Mouse (Mus musculus) splenic B cell, adult 2 months (primary cell): ENCODE measurements around the gene Skida1.

Experiments used
- DNase-seq: peaks from one replicate; pipeline ENCODE4 v3.0.0-alpha.2; 2011; ENCODE audit warnings: low read depth, low spot score
- H3K27me3 ChIP-seq: 2 replicates; pipeline ENCODE4 v1.6.1; 2012; ENCODE audit warnings: mild to moderate bottlenecking, low read length, moderate library complexity, mixed read lengths; ENCODE audit not compliant: control insufficient read depth, poor library complexity, insufficient read depth, severe bottlenecking
- H3K36me3 ChIP-seq: 2 replicates; pipeline ENCODE4 v1.6.1; 2012; ENCODE audit warnings: mild to moderate bottlenecking, low read length, moderate library complexity, mixed read lengths; ENCODE audit not compliant: control insufficient read depth, poor library complexity, insufficient read depth, severe bottlenecking

Gene Skida1

GRCm38 (mm10) chr2:18025781-18026115, 23.1 kb downstream of the Skida1 start:
- Histone ChIP-seq H3K27me3 (peaks cover 2% of the 10 kb centered on the region; the same call in 1 of the 2 replicates), H3K36me3 (no peaks in the 10 kb centered on the region)
- DNase-seq: no peak

GRCm38 (mm10) chr2:18025116-18025515, 23.7 kb downstream of the Skida1 start:
- no peak for DNase-seq
- peaks cover 2% of the 10 kb centered on the region; the same call in 1 of the 2 replicates for H3K27me3 ChIP-seq

GRCm38 (mm10) chr2:18022886-18023285, 26.0 kb downstream of the Skida1 start:
- no peaks in the 10 kb centered on the region; the same call in 1 of the 2 replicates for H3K27me3 ChIP-seq
- DNase-seq: no peak

More at GRCm38 (mm10) chr2:18025116-18025515, 23.7 kb downstream of the Skida1 start:
- H3K36me3 ChIP-seq: no peaks in the 10 kb centered on the region

GRCm38 (mm10) chr2:18019122-18019521, 29.7 kb downstream of the Skida1 start:
- DNase-seq: no peak
- Histone ChIP-seq H3K36me3 (no peaks in the 10 kb centered on the region), H3K27me3 (no peaks in the 10 kb centered on the region)

More at GRCm38 (mm10) chr2:18022886-18023285, 26.0 kb downstream of the Skida1 start:
- H3K36me3 ChIP-seq: no peaks in the 10 kb centered on the region

- no peaks in the 10 kb centered on the region for H3K36me3 ChIP-seq
- DNase-seq: no peak
- H3K27me3 ChIP-seq: no peaks in the 10 kb centered on the region
Observed at GRCm38 (mm10) chr2:18017321-18017720, 31.5 kb downstream of the Skida1 start.

- DNase-seq: no peak
- H3K27me3 ChIP-seq: no peaks in the 10 kb centered on the region
- no peaks in the 10 kb centered on the region for H3K36me3 ChIP-seq
Observed at GRCm38 (mm10) chr2:18016639-18017038, 32.2 kb downstream of the Skida1 start.

GRCm38 (mm10) chr2:18015581-18015980, 33.3 kb downstream of the Skida1 start:
- Histone ChIP-seq H3K27me3 (no peaks in the 10 kb centered on the region), H3K36me3 (no peaks in the 10 kb centered on the region)
- DNase-seq: no peak

- no peak for DNase-seq
- H3K36me3 ChIP-seq: no peaks in the 10 kb centered on the region
- H3K27me3 ChIP-seq: no peaks in the 10 kb centered on the region
Observed at GRCm38 (mm10) chr2:18012866-18013265, 36.0 kb downstream of the Skida1 start.

GRCm38 (mm10) chr2:18011226-18011625, 37.6 kb downstream of the Skida1 start:
- Histone ChIP-seq H3K36me3 (no peaks in the 10 kb centered on the region), H3K27me3 (no peaks in the 10 kb centered on the region)
- no peak for DNase-seq

GRCm38 (mm10) chr2:18005137-18005536, 43.7 kb downstream of the Skida1 start:
- Histone ChIP-seq H3K27me3 (no peaks in the 10 kb centered on the region), H3K36me3 (no peaks in the 10 kb centered on the region)
- DNase-seq: no peak

GRCm38 (mm10) chr2:18004286-18004685, 44.6 kb downstream of the Skida1 start:
- no peak for DNase-seq
- no peaks in the 10 kb centered on the region for H3K27me3 ChIP-seq
- no peaks in the 10 kb centered on the region for H3K36me3 ChIP-seq

GRCm38 (mm10) chr2:18002306-18002705, 46.5 kb downstream of the Skida1 start:
- Histone ChIP-seq H3K27me3 (no peaks in the 10 kb centered on the region), H3K36me3 (no peaks in the 10 kb centered on the region)
- no peak for DNase-seq

- Histone ChIP-seq H3K36me3 (no peaks in the 10 kb centered on the region), H3K27me3 (no peaks in the 10 kb centered on the region)
- no peak for DNase-seq
Observed at GRCm38 (mm10) chr2:17996858-17997257, 52.0 kb downstream of the Skida1 start, which contains the start of gene H2al2a. Gene H2al2a (minus strand): TSS chr2:17996958.
